13 mouse cellular contexts compared by ENCODE assay signal in genomic region chr13:24144141-24144540, GRCm38 (mm10).
DNase-seq lines count a peak whose midpoint lies in the region; ATAC-seq and TF ChIP-seq lines count a peak whose summit lies in the region.
"Had no signal": no experiment of that assay in that cellular context is flagged by ENCODE, and none has a peak within 500 bp of the region (broad histone marks: within the 10 kb centered on the region; RNA-seq: fewer than 3 reads in every experiment).

No protein-coding gene starts in this region.

- no peaks in the 10 kb centered on the region for H3K9me3 ChIP-seq in heart, postnatal 0 days (replicated peaks; ENCODE audit: control insufficient read depth, low read length)
- H3K9me3 ChIP-seq: hindbrain, embryonic 10.5 days; limb, embryonic 12.5 days; midbrain, embryonic 10.5 days; neural tube, embryonic 12.5 days had no signal

- H3K27ac ChIP-seq in heart, postnatal 0 days (ENCODE audit: low read depth), result no peak overlapping the region
- no peak overlapping the region for H3K27ac ChIP-seq in heart, adult 2 months
- H3K27ac ChIP-seq: gastrocnemius, adult 2 months; hindbrain, embryonic 10.5 days; limb, embryonic 12.5 days; midbrain, embryonic 10.5 days; neural tube, embryonic 12.5 days had no signal

- TF ChIP-seq CTCF in heart, postnatal 0 days (IDR thresholded peaks at IDR 0.05; ENCODE audit: low read depth), result no peak
- TF ChIP-seq CTCF in heart, adult 2 months (IDR thresholded peaks at IDR 0.05), result no peak

- H3K79me2 ChIP-seq in heart, adult 2 months (replicated peaks; ENCODE audit: control insufficient read depth, insufficient read depth, low read length), result no peaks in the 10 kb centered on the region

- peaks cover 42% of the 10 kb centered on the region for H3K27me3 ChIP-seq in heart, postnatal 0 days (ENCODE audit: control insufficient read depth, insufficient read depth, low read length)
- no peaks in the 10 kb centered on the region for H3K27me3 ChIP-seq in heart, adult 2 months (ENCODE audit: control insufficient read depth, insufficient read depth, low read length)
- H3K27me3 ChIP-seq: limb, embryonic 12.5 days; neural tube, embryonic 12.5 days had no signal

- ATAC-seq in heart, postnatal 0 days (ENCODE audit: insufficient read depth, low read depth), result peak; percentile 71; the same call in 1 of the 2 replicates
- no peak for ATAC-seq in megakaryocyte-erythroid progenitor cell, adult 5-6 weeks (replicated peaks; ENCODE audit: low FRiP score, low TSS enrichment, poor library complexity, severe bottlenecking)

- TF ChIP-seq EP300 in heart, postnatal 0 days (IDR thresholded peaks at IDR 0.05; ENCODE audit: low read depth), result no peak
- TF ChIP-seq EP300 in heart, adult 2 months (IDR thresholded peaks at IDR 0.05; ENCODE audit: insufficient read depth, low read depth, low read length), result no peak

- peaks cover 5% of the 10 kb centered on the region for H3K4me1 ChIP-seq in heart, postnatal 0 days (ENCODE audit: control insufficient read depth, insufficient read depth)
- H3K4me1 ChIP-seq in heart, adult 2 months (ENCODE audit: control insufficient read depth, insufficient read depth, low read length), result no peaks in the 10 kb centered on the region; the same call in 1 of the 2 replicates
- H3K4me1 ChIP-seq: hindbrain, embryonic 10.5 days; limb, embryonic 12.5 days; midbrain, embryonic 10.5 days; neural tube, embryonic 12.5 days had no signal

- WGBS in heart, postnatal 0 days, result 36% methylated on average over 2 of the region's 2 CpGs
- 28% methylated on average over 2 of the region's 2 CpGs for WGBS in heart, adult 2 months

- H3K4me2 ChIP-seq in heart, postnatal 0 days (ENCODE audit: low read depth, low read length), result no peak overlapping the region
- H3K4me2 ChIP-seq: limb, embryonic 12.5 days; neural tube, embryonic 12.5 days had no signal

- intact Hi-C loops in heart, adult 2 months (cut with DNase I), result loop anchor here (5.0 kb wide), 1 partner anchor 93 kb away; no protein-coding TSS in a partner anchor
- intact Hi-C loops in heart, postnatal 10 days (cut with DNase I), result no loop called here

- H3K36me3 ChIP-seq in heart, postnatal 0 days (replicated peaks; ENCODE audit: control insufficient read depth, insufficient read depth, low read length), result no peaks in the 10 kb centered on the region
- H3K36me3 ChIP-seq in heart, adult 2 months (ENCODE audit: control insufficient read depth, insufficient read depth, low read length), result no peaks in the 10 kb centered on the region
- H3K36me3 ChIP-seq: hindbrain, embryonic 10.5 days; limb, embryonic 12.5 days; midbrain, embryonic 10.5 days; neural tube, embryonic 12.5 days had no signal

- no peak overlapping the region for H3K9ac ChIP-seq in heart, postnatal 0 days (replicated peaks; ENCODE audit: low read depth, low read length)
- H3K9ac ChIP-seq in heart, adult 2 months (ENCODE audit: low read depth, low read length), result no peak overlapping the region
- H3K9ac ChIP-seq: limb, embryonic 12.5 days; neural tube, embryonic 12.5 days had no signal

- peak; percentile 18 for DNase-seq in heart, postnatal 0 days (ENCODE audit: low spot score)
- DNase-seq in heart, adult 2 months, result no peak
- DNase-seq in ovary, postnatal 36 days (ENCODE audit: low spot score), result peak; percentile 33
- DNase-seq in ovary, postnatal 10 days (ENCODE audit: low spot score), result no peak
- peak; percentile 4 to 5 for DNase-seq in heart, postnatal 10 days
- no peak for DNase-seq in embryo, embryonic 9.5 days (ENCODE audit: extremely low spot score)
- DNase-seq: gastrocnemius, adult 2 months; right cerebral cortex, postnatal 4 days had no signal

- TF ChIP-seq POLR2A in heart, adult 2 months (IDR thresholded peaks at IDR 0.05; ENCODE audit: insufficient read depth, low read depth, low read length), result no peak

- H3K4me3 ChIP-seq in heart, postnatal 0 days (ENCODE audit: low read depth, low read length), result no peak overlapping the region
- no peak overlapping the region for H3K4me3 ChIP-seq in heart, adult 2 months
- H3K4me3 ChIP-seq: gastrocnemius, adult 2 months; hindbrain, embryonic 10.5 days; limb, embryonic 12.5 days; midbrain, embryonic 10.5 days; neural tube, embryonic 12.5 days had no signal

Comparison
In these comparisons a context has a peak if more than half of its experiments do, and no peak if none do; other contexts are left out.
1. DNase-seq: peak in heart, postnatal 0 days (single experiment), ovary, postnatal 36 days (single experiment) and heart, postnatal 10 days (2 of 2); none in heart, adult 2 months (0 of 2), ovary, postnatal 10 days (single experiment) and embryo, embryonic 9.5 days (single experiment).